Mouse (Mus musculus) intestine, embryonic 14.5 days (tissue): Measurements from ENCODE around the gene Prkar1b. TPM values are rescaled to one million over a fixed set of nuclear protein-coding genes. Genes with fewer than 3 reads are reported as not detected.

Source experiments
- ATAC-seq: fragments of 200-750 bp; cut with Nextera tagmentation; replicated peaks from 2 replicates; pipeline ENCODE4 v1.8.0; 2017; ENCODE audit warnings: low read depth, moderate number of reproducible peaks, moderate TSS enrichment, moderate library complexity; ENCODE audit not compliant: low FRiP score, low TSS enrichment
- DNase-seq: peaks from one replicate; pipeline ENCODE4 v3.0.0-alpha.2; 2018; ENCODE audit warnings: low spot score
- H3K27ac ChIP-seq: fragments of 300-500 bp; sonication (generic); 2 replicates; pipeline ENCODE4 v1.5.1; 2014; ENCODE audit warnings: low read depth, mild to moderate bottlenecking, control low read depth
- H3K27me3 ChIP-seq: fragments of 300-500 bp; sonication (generic); replicated peaks from 2 replicates; pipeline ENCODE4 v1.6.1; 2014; ENCODE audit warnings: low read length, control low read depth; ENCODE audit not compliant: control insufficient read depth, insufficient read depth
- H3K36me3 ChIP-seq: fragments of 300-500 bp; sonication (generic); 2 replicates; pipeline ENCODE4 v1.6.1; 2014; ENCODE audit warnings: low read length, control low read depth; ENCODE audit not compliant: control insufficient read depth, insufficient read depth
- H3K4me1 ChIP-seq: fragments of 300-500 bp; sonication (generic); replicated peaks from 2 replicates; pipeline ENCODE4 v1.6.1; 2014; ENCODE audit warnings: low read length, control low read depth, mixed read lengths; ENCODE audit not compliant: control insufficient read depth, insufficient read depth
- H3K4me2 ChIP-seq: fragments of 300-500 bp; sonication (generic); 2 replicates; pipeline ENCODE4 v1.6.1; 2014; ENCODE audit warnings: low read length
- H3K4me3 ChIP-seq: fragments of 300-500 bp; sonication (generic); 2 replicates; pipeline ENCODE4 v1.5.1; 2014; ENCODE audit warnings: low read depth, low read length, control low read depth, mixed read lengths
- H3K9ac ChIP-seq: fragments of 300-500 bp; sonication (generic); 2 replicates; pipeline ENCODE4 v1.6.1; 2014; ENCODE audit warnings: mild to moderate bottlenecking, low read length
- H3K9me3 ChIP-seq: fragments of 300-500 bp; sonication (generic); 2 replicates; pipeline ENCODE4 v1.6.1; 2016; ENCODE audit warnings: low read length, control low read depth; ENCODE audit not compliant: control insufficient read depth
- WGBS: fragments of 180-500 bp; shearing (Covaris S2); extraction: QIAGEN DNeasy Blood & Tissue Kit; methylation state at CpG from one replicate; pipeline ENCODE4 v1.1.7; 2014; 5-methylcytosine and 5-hydroxymethylcytosine counted together
- polyA plus RNA-seq: library from polyadenylated mRNA; unstranded; fragments of >200 nt; fragmentation: Nextera tagmentation; extraction: Ambion mirVana; gene quantifications from 2 replicates; pipeline ENCODE4 v1.2.1, GENCODE M21; 2014

The Prkar1b gene
- polyA plus RNA-seq, 1 experiment from 2014 or later: 25.6 TPM

GRCm38 (mm10) chr5:139178895-139179631 lies 29.3 kb upstream of the Prkar1b start:
- Histone ChIP-seq H3K4me3 (no peak overlapping the region), H3K27ac (no peak overlapping the region), H3K27me3 (no peaks in the 10 kb centered on the region), H3K9ac (no peak overlapping the region), H3K36me3 (peaks cover 68% of the 10 kb centered on the region), H3K4me2 (no peak overlapping the region), H3K4me1 (peaks cover 14% of the 10 kb centered on the region), H3K9me3 (no peaks in the 10 kb centered on the region)
- peak; percentile 91 for DNase-seq
- 27% methylated on average over 11 of the region's 11 CpGs for WGBS
- ATAC-seq: peak; percentile 71

DNA sequence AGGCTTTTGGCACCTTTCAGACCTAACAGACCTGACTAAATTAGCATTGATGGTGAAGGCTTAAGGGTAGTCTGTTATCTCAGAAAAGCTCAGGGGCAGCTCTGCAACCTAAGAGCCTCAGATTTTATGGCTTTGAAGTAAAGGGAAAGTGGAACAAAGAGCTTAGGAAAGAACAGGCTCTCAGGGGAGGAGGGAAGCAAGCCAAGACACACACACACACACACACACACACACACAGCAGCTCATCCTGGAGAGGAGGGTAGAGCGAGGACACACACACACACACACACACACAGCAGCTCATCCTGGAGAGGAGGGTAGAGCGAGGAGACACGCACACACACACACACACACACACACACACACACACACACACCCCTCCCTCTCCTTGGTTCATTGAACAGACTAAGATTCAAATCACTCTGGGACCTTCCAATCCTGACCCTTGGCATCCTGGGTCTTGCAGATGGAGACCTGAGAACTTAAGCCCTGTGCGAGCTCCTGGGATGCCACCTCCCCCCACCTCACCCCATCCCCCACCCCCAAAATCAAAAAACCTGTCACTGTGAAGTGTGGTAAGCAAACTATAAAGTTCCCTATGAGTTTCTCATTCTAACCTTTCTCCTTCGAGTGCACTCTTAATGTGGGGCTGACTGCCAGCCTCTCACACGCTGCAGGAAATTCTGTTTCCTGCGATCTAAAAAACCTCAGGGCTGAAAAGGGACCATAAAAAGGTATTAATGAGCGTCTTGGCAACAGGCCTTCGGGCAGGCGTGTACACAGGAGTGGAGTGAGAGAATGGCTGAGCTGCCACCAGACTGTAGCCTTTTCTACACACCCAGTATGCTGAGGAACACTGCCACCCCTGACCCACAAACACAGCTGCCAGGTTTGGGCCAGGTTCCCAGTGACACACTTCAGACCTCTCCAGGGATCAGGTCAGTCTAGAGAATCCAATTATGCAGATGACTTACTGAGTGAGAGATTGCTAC lies 25.1 kb upstream of the Prkar1b start:
- DNase-seq (no peak), ATAC-seq (peak; percentile 74)
- H3K4me2 ChIP-seq: no peak overlapping the region
- no peaks in the 10 kb centered on the region for H3K9me3 ChIP-seq
- H3K27ac ChIP-seq: peak overlapping the region; percentile 76
- no peak overlapping the region for H3K4me3 ChIP-seq
- H3K4me1 ChIP-seq: peaks cover 18% of the 10 kb centered on the region
- WGBS: 29% methylated on average over 10 of the region's 10 CpGs
- H3K27me3 ChIP-seq: no peaks in the 10 kb centered on the region
- H3K9ac ChIP-seq: no peak overlapping the region
- H3K36me3 ChIP-seq: peaks cover 62% of the 10 kb centered on the region

- no peaks in the 10 kb centered on the region for H3K27me3 ChIP-seq
- no peak overlapping the region for H3K4me2 ChIP-seq
- H3K36me3 ChIP-seq: peaks cover 60% of the 10 kb centered on the region
- peaks cover 18% of the 10 kb centered on the region for H3K4me1 ChIP-seq
- H3K9ac ChIP-seq: 0 out of 2 replicates have a peak overlapping the region, but pooled peaks have one; percentile 16
- WGBS: 10% methylated on average over 10 of the region's 10 CpGs
- H3K27ac ChIP-seq: peak overlapping the region; percentile 76
- peak; percentile 77 for DNase-seq
- ATAC-seq: peak; percentile 72; the same call in 1 of the 2 replicates
- H3K4me3 ChIP-seq: no peak overlapping the region
- H3K9me3 ChIP-seq: no peaks in the 10 kb centered on the region
These were observed 24.3 kb upstream of the Prkar1b start for GRCm38 (mm10) chr5:139174141-139174540.

GRCm38 (mm10) chr5:139171929-139172328 lies 22.1 kb upstream of the Prkar1b start:
- peaks cover 59% of the 10 kb centered on the region for H3K36me3 ChIP-seq
- H3K27me3 ChIP-seq: no peaks in the 10 kb centered on the region
- H3K9ac ChIP-seq: no peak overlapping the region
- H3K9me3 ChIP-seq: no peaks in the 10 kb centered on the region
- DNase-seq (no peak), ATAC-seq (no peak)
- H3K4me2 ChIP-seq: no peak overlapping the region
- no peak overlapping the region for H3K4me3 ChIP-seq
- WGBS: 86% methylated on average over 4 of the region's 4 CpGs
- peaks cover 18% of the 10 kb centered on the region for H3K4me1 ChIP-seq
- no peak overlapping the region for H3K27ac ChIP-seq

DNA sequence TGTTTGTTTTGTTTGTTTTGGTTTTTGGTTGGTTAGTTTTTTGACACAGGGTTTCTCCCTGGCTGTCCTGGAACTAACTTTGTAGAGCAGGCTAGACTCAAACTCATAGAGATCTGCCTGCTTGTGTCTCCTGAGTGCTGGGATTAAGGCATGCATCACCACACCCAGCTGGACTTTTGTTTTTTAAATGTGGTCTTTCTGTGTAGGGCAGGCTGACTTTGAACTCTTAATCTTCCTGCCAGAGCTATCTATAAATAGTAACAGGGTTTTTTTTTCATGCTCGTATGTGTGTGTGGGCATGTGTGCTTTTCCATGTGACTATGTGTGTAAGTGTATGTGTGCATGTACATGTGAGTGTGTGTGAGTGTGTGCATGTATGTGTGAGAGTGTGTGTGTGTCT lies 17.7 kb upstream of the Prkar1b start:
- no peak for ATAC-seq
- H3K4me3 ChIP-seq: no peak overlapping the region

GRCm38 (mm10) chr5:139166781-139167361 lies 17.1 kb upstream of the Prkar1b start:
- DNase-seq (no peak), ATAC-seq (no peak)
- H3K4me2 ChIP-seq: no peak overlapping the region
- H3K4me3 ChIP-seq: no peak overlapping the region
- no peaks in the 10 kb centered on the region for H3K4me1 ChIP-seq
- no peaks in the 10 kb centered on the region for H3K9me3 ChIP-seq
- no peaks in the 10 kb centered on the region for H3K27me3 ChIP-seq
- H3K27ac ChIP-seq: no peak overlapping the region
- no peak overlapping the region for H3K9ac ChIP-seq
- 83% methylated on average over 6 of the region's 6 CpGs for WGBS
- H3K36me3 ChIP-seq: peaks cover 84% of the 10 kb centered on the region

More for the DNA sequence above, 17.7 kb upstream of the Prkar1b start:
- 54% methylated on average over 1 of the region's 1 CpGs for WGBS
- Histone ChIP-seq H3K9ac (no peak overlapping the region), H3K4me1 (no peaks in the 10 kb centered on the region), H3K9me3 (no peaks in the 10 kb centered on the region), H3K27me3 (no peaks in the 10 kb centered on the region), H3K36me3 (peaks cover 84% of the 10 kb centered on the region), H3K27ac (no peak overlapping the region), H3K4me2 (no peak overlapping the region)
- DNase-seq: no peak

DNA sequence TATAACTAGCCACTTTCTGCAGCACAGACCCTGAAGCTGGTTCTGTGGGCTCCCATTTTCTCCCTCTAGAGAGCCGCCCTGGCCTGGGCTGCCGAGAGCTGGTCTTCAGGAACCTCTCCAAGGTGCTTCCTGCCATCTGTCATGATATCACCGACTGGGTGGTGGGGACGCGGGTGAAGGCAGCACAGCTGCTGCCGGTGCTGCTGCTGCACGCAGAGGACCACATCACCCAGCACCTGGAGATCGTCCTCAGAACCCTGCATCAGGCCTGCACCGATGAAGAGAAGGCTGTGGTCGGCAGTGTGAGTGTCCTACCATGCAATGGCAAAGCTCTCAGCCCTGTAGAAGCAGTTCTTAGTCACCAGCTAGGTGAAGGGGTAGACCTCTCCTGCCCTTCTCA lies 11.8 kb upstream of the Prkar1b start:
- DNase-seq (no peak), ATAC-seq (no peak)
- no peak overlapping the region for H3K4me2 ChIP-seq
- no peaks in the 10 kb centered on the region for H3K27me3 ChIP-seq
- H3K4me1 ChIP-seq: no peaks in the 10 kb centered on the region
- no peaks in the 10 kb centered on the region for H3K9me3 ChIP-seq
- no peak overlapping the region for H3K9ac ChIP-seq
- WGBS: 73% methylated on average over 10 of the region's 10 CpGs
- H3K4me3 ChIP-seq: no peak overlapping the region
- no peak overlapping the region for H3K27ac ChIP-seq
- peaks cover 64% of the 10 kb centered on the region for H3K36me3 ChIP-seq

- WGBS: 89% methylated on average over 8 of the region's 8 CpGs
- H3K9me3 ChIP-seq: no peaks in the 10 kb centered on the region
- no peaks in the 10 kb centered on the region for H3K4me1 ChIP-seq
- no peak overlapping the region for H3K4me2 ChIP-seq
- ATAC-seq (no peak), DNase-seq (no peak)
- H3K9ac ChIP-seq: no peak overlapping the region
- H3K27ac ChIP-seq: no peak overlapping the region
- H3K27me3 ChIP-seq: no peaks in the 10 kb centered on the region
- peaks cover 63% of the 10 kb centered on the region for H3K36me3 ChIP-seq
- H3K4me3 ChIP-seq: no peak overlapping the region
These were observed 11.1 kb upstream of the Prkar1b start for GRCm38 (mm10) chr5:139160899-139161298.
